Mouse (Mus musculus): Measurements from ENCODE around the gene Bach1.

DNA sequence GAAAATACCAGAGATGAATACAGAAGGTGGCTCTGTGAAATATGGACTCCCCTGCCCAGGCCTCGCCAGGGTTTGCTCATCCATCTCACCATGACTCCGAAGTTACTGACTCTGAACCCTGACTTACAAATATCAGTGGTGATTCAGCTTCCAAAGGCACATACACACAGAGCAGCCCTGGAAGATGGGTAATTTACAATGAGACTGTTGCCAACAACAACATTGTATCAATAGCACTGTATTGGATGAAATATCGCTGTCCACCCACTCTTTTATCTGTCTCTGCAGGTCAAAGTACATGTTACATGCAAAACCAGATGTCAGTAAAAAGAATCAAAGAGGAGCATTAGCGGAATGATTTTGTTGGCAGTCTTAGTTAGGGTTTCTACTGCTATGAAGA is 8.2 kb upstream of the Bach1 start:
- TF ChIP-seq POLR2A (IDR thresholded peaks at IDR 0.05; ENCODE audit: insufficient read length, low read depth) (no peak), SRF (IDR thresholded peaks at IDR 0.05; ENCODE audit: control insufficient read depth, insufficient read length, low read depth) (no peak), REST (IDR thresholded peaks at IDR 0.05; ENCODE audit: insufficient read depth, insufficient read length) (no peak), POLR2AphosphoS2 (IDR thresholded peaks at IDR 0.05; ENCODE audit: insufficient read length, low read depth) (no peak), MAX (IDR thresholded peaks at IDR 0.05; ENCODE audit: low read depth) (no peak), USF1 (IDR thresholded peaks at IDR 0.05; ENCODE audit: low read depth) (no peak), E2F4 (IDR thresholded peaks at IDR 0.05; ENCODE audit: insufficient read depth) (no peak)

Measured in myocyte (in vitro differentiated cells).